ENCODE assay signal across 10 mouse cellular contexts in the genomic region with DNA sequence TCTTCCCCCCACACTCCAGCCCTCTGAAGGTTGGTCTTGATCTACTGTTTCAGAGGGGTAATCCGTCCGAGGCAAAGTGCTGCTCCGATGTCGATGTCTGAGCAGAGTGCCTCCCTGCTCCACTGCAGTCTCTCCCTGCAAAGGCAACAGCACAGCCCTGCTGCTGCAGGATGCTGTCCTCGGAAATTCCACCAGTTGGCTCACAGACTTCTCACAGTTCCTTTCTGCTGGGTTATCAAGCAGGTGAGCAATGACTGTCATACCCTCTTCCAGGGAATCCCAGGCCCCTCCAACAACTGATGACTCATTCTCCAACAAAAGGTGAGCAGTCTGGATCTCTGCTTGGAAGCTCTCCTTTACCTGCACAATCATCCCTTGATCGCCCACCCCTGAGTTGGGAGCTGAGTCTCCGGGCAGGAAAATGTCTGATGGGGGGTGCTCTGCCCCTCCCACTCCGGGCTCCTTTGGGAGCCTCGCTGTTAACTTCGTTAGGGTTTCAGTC.
DNase-seq lines count a peak whose midpoint lies in the region; ATAC-seq and TF ChIP-seq lines count a peak whose summit lies in the region.
"Had no signal": no experiment of that assay in that cellular context is flagged by ENCODE, and none has a peak within 500 bp of the region (broad histone marks: within the 10 kb centered on the region; RNA-seq: fewer than 3 reads in every experiment).

No protein-coding gene starts in this region.

- H3K4me3 ChIP-seq in heart, embryonic 16.5 days (ENCODE audit: low read length) = peak overlapping the region; percentile 33
- H3K4me3 ChIP-seq in forebrain, embryonic 13.5 days = peak overlapping the region; percentile 31
- H3K4me3 ChIP-seq in limb, embryonic 14.5 days (replicated peaks; ENCODE audit: low read length) = peak overlapping the region; percentile 27
- H3K4me3 ChIP-seq: erythroblast, embryonic 14.5 days; megakaryocyte, embryonic 14.5 days had no signal

- WGBS in heart, embryonic 16.5 days = 45% methylated on average over 10 of the region's 10 CpGs
- 28% methylated on average over 10 of the region's 10 CpGs for WGBS in forebrain, embryonic 13.5 days
- 38% methylated on average over 10 of the region's 10 CpGs for WGBS in limb, embryonic 14.5 days

- H3K9me3 ChIP-seq in heart, embryonic 16.5 days (replicated peaks; ENCODE audit: control insufficient read depth, low read length) = no peaks in the 10 kb centered on the region
- H3K9me3 ChIP-seq in forebrain, embryonic 13.5 days (replicated peaks) = no peaks in the 10 kb centered on the region
- no peaks in the 10 kb centered on the region for H3K9me3 ChIP-seq in limb, embryonic 14.5 days (ENCODE audit: control insufficient read depth, low read length)
- H3K9me3 ChIP-seq: megakaryocyte, embryonic 14.5 days had no signal

- no peak for TF ChIP-seq POLR2A in limb, embryonic 14.5 days (IDR thresholded peaks at IDR 0.05; ENCODE audit: borderline replicate concordance, extremely low read depth, insufficient read depth, insufficient read length)

- peaks cover 31% of the 10 kb centered on the region for H3K4me1 ChIP-seq in heart, embryonic 16.5 days (ENCODE audit: control insufficient read depth, insufficient read depth, low read length)
- peaks cover 62% of the 10 kb centered on the region for H3K4me1 ChIP-seq in forebrain, embryonic 13.5 days
- peaks cover 17% of the 10 kb centered on the region for H3K4me1 ChIP-seq in limb, embryonic 14.5 days (ENCODE audit: control insufficient read depth, insufficient read depth, low read length)

- no peak for ATAC-seq in heart, embryonic 16.5 days (replicated peaks; ENCODE audit: extremely low read depth, insufficient read depth, low FRiP score)
- peak; percentile 44 for ATAC-seq in forebrain, embryonic 13.5 days
- no peak for ATAC-seq in limb, embryonic 14.5 days (ENCODE audit: low FRiP score, low read depth)

- no peaks in the 10 kb centered on the region for H3K27me3 ChIP-seq in heart, embryonic 16.5 days (ENCODE audit: control insufficient read depth, insufficient read depth, low read length)
- no peaks in the 10 kb centered on the region for H3K27me3 ChIP-seq in forebrain, embryonic 13.5 days
- no peaks in the 10 kb centered on the region for H3K27me3 ChIP-seq in limb, embryonic 14.5 days (ENCODE audit: control insufficient read depth, insufficient read depth, low read length)
- H3K27me3 ChIP-seq: megakaryocyte, embryonic 14.5 days had no signal

- no peak overlapping the region for H3K27ac ChIP-seq in heart, embryonic 16.5 days (ENCODE audit: low read length)
- H3K27ac ChIP-seq in forebrain, embryonic 13.5 days = peak overlapping the region; percentile 71
- 0 out of 2 replicates have a peak overlapping the region, but pooled peaks have one; percentile 21 for H3K27ac ChIP-seq in limb, embryonic 14.5 days (replicated peaks; ENCODE audit: low read depth, low read length)

- peak overlapping the region; percentile 43; the same call in 1 of the 2 replicates for H3K9ac ChIP-seq in heart, embryonic 16.5 days (ENCODE audit: low read length)
- H3K9ac ChIP-seq in forebrain, embryonic 13.5 days = peak overlapping the region; percentile 62
- peak overlapping the region; percentile 46 for H3K9ac ChIP-seq in limb, embryonic 14.5 days (ENCODE audit: low read depth, low read length, severe bottlenecking)

- peaks cover 3% of the 10 kb centered on the region; the same call in 1 of the 2 replicates for H3K36me3 ChIP-seq in heart, embryonic 16.5 days (ENCODE audit: control insufficient read depth, insufficient read depth)
- no peaks in the 10 kb centered on the region for H3K36me3 ChIP-seq in forebrain, embryonic 13.5 days (ENCODE audit: poor library complexity, severe bottlenecking)
- no peaks in the 10 kb centered on the region for H3K36me3 ChIP-seq in limb, embryonic 14.5 days (ENCODE audit: control insufficient read depth, insufficient read depth, low read length)

- DNase-seq in heart, adult 18-20 months = no peak
- DNase-seq in cerebellum, adult 18-20 months = peak; percentile 59 to 63
- DNase-seq in limb, embryonic 14.5 days (ENCODE audit: low spot score) = no peak
- DNase-seq in spleen, adult 12 weeks (ENCODE audit: low spot score) = no peak
- no peak for DNase-seq in gastrocnemius, postnatal 4 days (ENCODE audit: low spot score in 2 of 2)
- no peak for DNase-seq in yolk sac, embryonic 10.5 days (ENCODE audit: low spot score)

- H3K4me2 ChIP-seq in heart, embryonic 16.5 days (ENCODE audit: low read depth, low read length) = peak overlapping the region; percentile 55; the same call in 1 of the 2 replicates
- H3K4me2 ChIP-seq in forebrain, embryonic 13.5 days = peak overlapping the region; percentile 59
- H3K4me2 ChIP-seq in limb, embryonic 14.5 days (replicated peaks; ENCODE audit: low read depth, low read length, severe bottlenecking) = peak overlapping the region; percentile 48

Comparison
In these comparisons a context has a peak if more than half of its experiments do, and no peak if none do; other contexts are left out.
1. DNase-seq: peak in cerebellum, adult 18-20 months (2 of 2); none in heart, adult 18-20 months (0 of 2), limb, embryonic 14.5 days (single experiment), spleen, adult 12 weeks (single experiment), gastrocnemius, postnatal 4 days (0 of 2) and yolk sac, embryonic 10.5 days (single experiment).
2. Peak in every context shown above with its lines, with median percentiles within 50 percentile points of each other: H3K4me2 ChIP-seq, H3K4me3 ChIP-seq and H3K9ac ChIP-seq.